8 mouse cellular contexts compared by ENCODE assay signal in genomic region chr1:187452189-187452588, GRCm38 (mm10).
DNase-seq lines count a peak whose midpoint lies in the region; ATAC-seq lines count a peak whose summit lies in the region.

No protein-coding gene starts in this region.

- peak; percentile 14 to 35 for DNase-seq in heart, postnatal 36 days
- no peak for DNase-seq in heart, postnatal 25 days (ENCODE audit: low spot score)
- DNase-seq in right cerebral cortex, adult 2 months (ENCODE audit: low spot score in 2 of 2) = peak; percentile 16 to 32
- DNase-seq in right cerebral cortex, postnatal 25 days = no peak
- peak; percentile 72 for DNase-seq in adrenal gland, postnatal 10 days
- DNase-seq in retina, embryonic 14.5 days (ENCODE audit: low spot score) = peak; percentile 57
- no peak for DNase-seq in thymus, postnatal 36 days

- intact Hi-C loops in heart, postnatal 36 days (cut with DNase I) = loop anchor here (10.0 kb wide), 3 partner anchors 213 to 1183 kb away; no protein-coding TSS in a partner anchor
- intact Hi-C loops in heart, postnatal 25 days (cut with DNase I) = loop anchor here (5.0 kb wide), 1 partner anchor 320 kb away; no protein-coding TSS in a partner anchor

- ATAC-seq in hematopoietic stem cell, adult 5-6 weeks (replicated peaks in 1 of 2; ENCODE audit: insufficient read depth in 1 of 2, low FRiP score in 2 of 2, low TSS enrichment in 1 of 2, low read depth in 1 of 2, poor library complexity in 2 of 2, severe bottlenecking in 2 of 2) = peak; percentile 51 to 60

Comparison
In these comparisons a context has a peak if more than half of its experiments do, and no peak if none do; other contexts are left out.
1. DNase-seq: peak in heart, postnatal 36 days (2 of 2), right cerebral cortex, adult 2 months (2 of 2), adrenal gland, postnatal 10 days (single experiment) and retina, embryonic 14.5 days (single experiment); none in heart, postnatal 25 days (single experiment), right cerebral cortex, postnatal 25 days (single experiment) and thymus, postnatal 36 days (0 of 2).